Mouse (Mus musculus): ENCODE data around the gene Kcnip1. TPM values are rescaled to one million over a fixed set of nuclear protein-coding genes. Genes with fewer than 3 reads are reported as not detected.

Gene Kcnip1
- total and polyA plus RNA-seq, 3 experiments = 0.04 to 0.17 TPM; not detected in 1

- Histone ChIP-seq H3K4me1 (ENCODE audit: control insufficient read depth in 1 of 2, insufficient read depth in 2 of 2) (no peaks in the 10 kb centered on the region), H3K27ac (ENCODE audit: insufficient read depth, low read depth) (no peak overlapping the region), H3K9me3 (replicated peaks; ENCODE audit: low read length) (peaks cover 5% of the 10 kb centered on the region), H3K4me2 (ENCODE audit: insufficient read depth, low read depth, poor library complexity, severe bottlenecking) (no peak overlapping the region), H3K9ac (ENCODE audit: insufficient read depth, low read depth) (no peak overlapping the region), H3K27me3 (replicated peaks) (peaks cover 40% of the 10 kb centered on the region), H3K4me3 (replicated peaks in 1 of 3; ENCODE audit: low read depth in 2 of 3, low read length in 2 of 3, poor library complexity in 1 of 3) (no peak overlapping the region), H3K79me2 (replicated peaks; ENCODE audit: control insufficient read depth, extremely low read depth, insufficient read depth, poor library complexity, severe bottlenecking) (no peaks in the 10 kb centered on the region), H3K36me3 (replicated peaks in 1 of 2; ENCODE audit: control insufficient read depth in 1 of 2, insufficient read depth in 1 of 2, low read length in 1 of 2) (no peaks in the 10 kb centered on the region)
- TF ChIP-seq IRF4 (IDR thresholded peaks at IDR 0.05; ENCODE audit: low read depth, low read length) (no peak), ZKSCAN1 (IDR thresholded peaks at IDR 0.05; ENCODE audit: borderline replicate concordance, low read depth, low read length) (no peak), TBP (conservative IDR thresholded peaks at IDR 0.05; ENCODE audit: low read depth, low read length) (no peak), RCOR1 (conservative IDR thresholded peaks at IDR 0.05; ENCODE audit: low read depth, low read length) (no peak), POLR2A (IDR thresholded peaks at IDR 0.05; ENCODE audit: low read depth, low read length) (no peak), ELF1 (IDR thresholded peaks at IDR 0.05; ENCODE audit: low read depth, low read length) (no peak), E2F4 (IDR thresholded peaks at IDR 0.05; ENCODE audit: insufficient replicate concordance, low read depth, low read length) (no peak), KAT2A (IDR thresholded peaks at IDR 0.05; ENCODE audit: insufficient replicate concordance, low read length) (no peak), ZMIZ1 (IDR thresholded peaks at IDR 0.05; ENCODE audit: low read depth, low read length) (no peak), NELFE (IDR thresholded peaks at IDR 0.05; ENCODE audit: low read depth, low read length) (no peak), BHLHE40 (IDR thresholded peaks at IDR 0.05; ENCODE audit: low read depth, low read length) (no peak), ZC3H11A (IDR thresholded peaks at IDR 0.05; ENCODE audit: low read depth, low read length) (no peak), MYC (IDR thresholded peaks at IDR 0.05; ENCODE audit: low read depth, low read length) (no peak), UBTF (IDR thresholded peaks at IDR 0.05; ENCODE audit: low read depth, low read length) (no peak), JUN (IDR thresholded peaks at IDR 0.05; ENCODE audit: insufficient read depth, low read depth, low read length) (no peak), SIN3A (IDR thresholded peaks at IDR 0.05; ENCODE audit: low read length) (no peak), HCFC1 (IDR thresholded peaks at IDR 0.05; ENCODE audit: low read depth, low read length) (no peak), CHD1 (IDR thresholded peaks at IDR 0.05; ENCODE audit: low read depth, low read length) (no peak), MXI1 (IDR thresholded peaks at IDR 0.05; ENCODE audit: low read depth, low read length) (no peak)
- DNase-seq (ENCODE audit: extremely low read depth) = no peak
- dilution Hi-C loops (cut with MboI; ENCODE audit: extremely low pct_ligation_motif_present, extremely low pct_unique_long_range_greater_than_20kb, low sequenced_read_pairs) (no loop called here), in situ Hi-C loops (cut with MboI; ENCODE audit: low pct_ligation_motif_present, low pct_unique_long_range_greater_than_20kb, low sequenced_read_pairs) (no loop called here)
These were observed 89.5 kb downstream of the Kcnip1 start for GRCm38 (mm10) chr11:33903494-33903893.

- Histone ChIP-seq H3K4me1 (ENCODE audit: control insufficient read depth in 1 of 2, insufficient read depth in 2 of 2) (no peaks in the 10 kb centered on the region), H3K4me2 (ENCODE audit: insufficient read depth, low read depth, poor library complexity, severe bottlenecking) (no peak overlapping the region), H3K27ac (ENCODE audit: insufficient read depth, low read depth) (no peak overlapping the region), H3K9me3 (replicated peaks; ENCODE audit: low read length) (peaks cover 5% of the 10 kb centered on the region), H3K9ac (ENCODE audit: insufficient read depth, low read depth) (no peak overlapping the region), H3K27me3 (replicated peaks) (peaks cover 33% of the 10 kb centered on the region), H3K36me3 (replicated peaks in 1 of 2; ENCODE audit: control insufficient read depth in 1 of 2, insufficient read depth in 1 of 2, low read length in 1 of 2) (no peaks in the 10 kb centered on the region), H3K4me3 (replicated peaks in 1 of 3; ENCODE audit: low read depth in 2 of 3, low read length in 2 of 3, poor library complexity in 1 of 3) (no peak overlapping the region), H3K79me2 (replicated peaks; ENCODE audit: control insufficient read depth, extremely low read depth, insufficient read depth, poor library complexity, severe bottlenecking) (no peaks in the 10 kb centered on the region)
- dilution Hi-C loops (cut with MboI; ENCODE audit: extremely low pct_ligation_motif_present, extremely low pct_unique_long_range_greater_than_20kb, low sequenced_read_pairs) (no loop called here), in situ Hi-C loops (cut with MboI; ENCODE audit: low pct_ligation_motif_present, low pct_unique_long_range_greater_than_20kb, low sequenced_read_pairs) (no loop called here)
- no peak for DNase-seq (ENCODE audit: extremely low read depth)
- TF ChIP-seq SMC3 (IDR thresholded peaks at IDR 0.05; ENCODE audit: low read depth, low read length) (no peak), MAX (IDR thresholded peaks at IDR 0.05; ENCODE audit: low read length) (no peak), POLR2A (IDR thresholded peaks at IDR 0.05; ENCODE audit: low read depth, low read length) (no peak), NELFE (IDR thresholded peaks at IDR 0.05; ENCODE audit: low read depth, low read length) (no peak), MAFK (IDR thresholded peaks at IDR 0.05; ENCODE audit: insufficient replicate concordance, low read length) (no peak), CHD1 (IDR thresholded peaks at IDR 0.05; ENCODE audit: low read depth, low read length) (no peak), MXI1 (IDR thresholded peaks at IDR 0.05; ENCODE audit: low read depth, low read length) (no peak), IRF4 (IDR thresholded peaks at IDR 0.05; ENCODE audit: low read depth, low read length) (no peak), KAT2A (IDR thresholded peaks at IDR 0.05; ENCODE audit: insufficient replicate concordance, low read length) (no peak), SIN3A (IDR thresholded peaks at IDR 0.05; ENCODE audit: low read length) (no peak), GABPA (IDR thresholded peaks at IDR 0.05; ENCODE audit: insufficient replicate concordance, low read depth, low read length) (no peak)
These were observed 90.6 kb downstream of the Kcnip1 start for GRCm38 (mm10) chr11:33902377-33902776.
